Mouse (Mus musculus) thymus, postnatal 0 days (tissue): ENCODE measurements around the gene Cmtm8. TPM values are rescaled to one million over a fixed set of nuclear protein-coding genes. Genes with fewer than 3 reads are reported as not detected.

Experiments
- DNase-seq: peaks from one replicate; pipeline ENCODE4 v3.0.0-alpha.2; 2015; ENCODE audit warnings: low spot score
- polyA plus RNA-seq: library from polyadenylated mRNA; unstranded; fragments of >200 nt; fragmentation: Nextera tagmentation; extraction: Ambion mirVana; gene quantifications from 2 replicates; pipeline ENCODE4 v1.2.1, GENCODE M21; 2015

Gene Cmtm8
- polyA plus RNA-seq, 1 experiment from 2014 or later, result 10.5 TPM

GRCm38 (mm10) chr9:114821548-114822289 lies 22.2 kb downstream of the Cmtm8 start:
- DNase-seq, result no peak

- no peak for DNase-seq
Measured at GRCm38 (mm10) chr9:114818918-114819317, 25.0 kb downstream of the Cmtm8 start.

- no peak for DNase-seq
Measured at GRCm38 (mm10) chr9:114817012-114817411, 26.9 kb downstream of the Cmtm8 start.

GRCm38 (mm10) chr9:114816121-114816520 lies 27.8 kb downstream of the Cmtm8 start:
- DNase-seq, result no peak

GRCm38 (mm10) chr9:114815315-114815714 lies 28.6 kb downstream of the Cmtm8 start:
- peak; percentile 59 for DNase-seq

GRCm38 (mm10) chr9:114812001-114812400 lies 32.0 kb downstream of the Cmtm8 start:
- no peak for DNase-seq

GRCm38 (mm10) chr9:114810837-114811236 lies 33.1 kb downstream of the Cmtm8 start:
- no peak for DNase-seq

GRCm38 (mm10) chr9:114808671-114809070 lies 35.3 kb downstream of the Cmtm8 start:
- DNase-seq, result no peak

- no peak for DNase-seq
Measured at GRCm38 (mm10) chr9:114807261-114807660, 36.7 kb downstream of the Cmtm8 start.

- DNase-seq, result no peak
Measured at GRCm38 (mm10) chr9:114805151-114805671, 38.7 kb downstream of the Cmtm8 start.

GRCm38 (mm10) chr9:114802191-114802590 lies 41.8 kb downstream of the Cmtm8 start:
- DNase-seq, result no peak

- DNase-seq, result no peak
Measured at GRCm38 (mm10) chr9:114801301-114801700, 42.7 kb downstream of the Cmtm8 start.

- DNase-seq, result no peak
Measured at GRCm38 (mm10) chr9:114799498-114800107, 44.4 kb downstream of the Cmtm8 start.

- no peak for DNase-seq
Measured at GRCm38 (mm10) chr9:114798845-114799244, 45.1 kb downstream of the Cmtm8 start.

- DNase-seq, result peak; percentile 73
Measured at GRCm38 (mm10) chr9:114797329-114798004, 46.5 kb downstream of the Cmtm8 start.

- DNase-seq, result no peak
Measured at GRCm38 (mm10) chr9:114796473-114797050, 47.4 kb downstream of the Cmtm8 start.

- DNase-seq, result no peak
Measured at GRCm38 (mm10) chr9:114794491-114794890, 49.5 kb downstream of the Cmtm8 start.

GRCm38 (mm10) chr9:114793764-114794295 lies 50.1 kb downstream of the Cmtm8 start:
- DNase-seq, result no peak

- no peak for DNase-seq
Measured at GRCm38 (mm10) chr9:114789989-114790388, 54.0 kb downstream of the Cmtm8 start.

- DNase-seq, result no peak
Measured at GRCm38 (mm10) chr9:114789557-114789956, 54.4 kb downstream of the Cmtm8 start.

GRCm38 (mm10) chr9:114788697-114789096 lies 55.3 kb downstream of the Cmtm8 start:
- no peak for DNase-seq
